Mouse (Mus musculus): ENCODE measurements around the gene Gatb.
A peak's percentile ranks its signal among the peaks of the same experiment; 100 is the strongest.
"Not testable (repeated sequence)": the region's sequence is repeated elsewhere in the genome, so short reads cannot be mapped to it uniquely, and the experiment has no call there.

The Gatb gene

DNA sequence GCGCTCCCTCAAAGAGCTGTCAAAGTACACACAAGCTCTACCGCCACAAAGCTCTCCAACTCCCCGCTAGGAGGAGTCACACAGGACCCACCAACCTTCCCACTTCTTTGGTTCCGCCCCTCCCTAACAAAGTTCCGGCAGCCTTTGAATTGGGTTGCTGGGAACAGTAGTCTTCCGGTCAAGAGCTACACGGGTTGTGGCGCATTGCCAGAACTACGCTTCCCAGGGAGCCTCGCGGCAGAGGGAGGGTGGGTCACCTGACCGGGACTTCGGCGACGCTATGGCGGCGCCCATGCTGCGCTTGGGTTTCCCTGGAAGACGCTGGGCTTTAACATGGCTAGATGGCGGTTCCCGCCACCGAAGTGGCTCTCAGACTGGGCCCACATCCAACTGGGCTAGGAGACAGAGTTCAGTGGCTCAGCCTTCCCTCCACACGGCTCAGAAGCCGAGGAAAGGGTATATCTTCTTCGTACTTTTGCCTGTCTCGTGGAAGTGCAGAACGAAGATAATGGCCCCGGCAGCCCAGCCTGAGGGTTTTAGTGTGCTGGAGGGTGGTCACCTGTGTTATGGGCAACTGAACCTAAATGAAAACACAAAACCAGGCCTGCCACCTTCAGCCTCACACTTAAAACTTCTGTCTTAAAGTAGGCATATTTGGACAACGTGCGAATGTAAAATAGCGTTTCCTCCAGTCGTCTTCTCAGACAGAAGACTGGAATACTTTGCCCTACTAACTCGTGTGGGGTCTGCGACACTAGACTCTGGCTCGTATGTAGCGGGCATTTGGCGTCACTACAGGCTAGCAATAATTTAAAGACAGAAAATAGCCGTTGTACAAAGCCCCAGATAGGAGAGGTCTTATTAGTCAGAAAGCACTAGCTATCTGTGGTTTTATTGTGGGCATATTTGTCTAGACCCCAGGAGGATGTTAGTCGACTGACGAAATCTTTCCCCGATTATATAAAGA, at the start of gene Gatb:
Gene Gatb (plus strand): TSS at position 256 of the 967 bp plus-strand sequence.
- peak; percentile 99 for DNase-seq (ENCODE audit: low read depth, low spot score)

- no peak for DNase-seq (ENCODE audit: low read depth, low spot score)
Observed at GRCm38 (mm10) chr3:85530601-85531161, 43.2 kb upstream of the Gatb start.

DNA sequence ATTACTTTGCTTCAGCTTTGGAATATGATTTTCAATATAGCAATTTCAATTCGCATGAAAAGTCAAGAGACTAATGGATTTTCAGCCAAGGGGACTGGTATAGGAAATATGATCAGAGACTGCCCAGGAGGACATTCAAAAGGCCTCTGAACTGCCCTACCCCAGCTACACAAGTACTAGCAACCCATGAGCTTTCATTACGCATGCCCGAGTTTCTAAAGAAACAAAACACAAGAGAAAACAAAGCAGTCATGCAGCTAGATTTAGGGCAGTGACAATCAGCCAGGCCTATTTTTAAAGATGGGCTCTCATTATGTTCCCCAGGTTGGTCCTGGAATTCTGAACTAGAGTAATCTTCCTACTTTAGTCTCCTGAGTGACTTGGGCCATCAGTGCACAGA, 41.5 kb upstream of the Gatb start:
- DNase-seq (ENCODE audit: low read depth, low spot score): no peak

- DNase-seq (ENCODE audit: low read depth, low spot score): no peak
Observed at GRCm38 (mm10) chr3:85535042-85535441, 38.9 kb upstream of the Gatb start.

DNA sequence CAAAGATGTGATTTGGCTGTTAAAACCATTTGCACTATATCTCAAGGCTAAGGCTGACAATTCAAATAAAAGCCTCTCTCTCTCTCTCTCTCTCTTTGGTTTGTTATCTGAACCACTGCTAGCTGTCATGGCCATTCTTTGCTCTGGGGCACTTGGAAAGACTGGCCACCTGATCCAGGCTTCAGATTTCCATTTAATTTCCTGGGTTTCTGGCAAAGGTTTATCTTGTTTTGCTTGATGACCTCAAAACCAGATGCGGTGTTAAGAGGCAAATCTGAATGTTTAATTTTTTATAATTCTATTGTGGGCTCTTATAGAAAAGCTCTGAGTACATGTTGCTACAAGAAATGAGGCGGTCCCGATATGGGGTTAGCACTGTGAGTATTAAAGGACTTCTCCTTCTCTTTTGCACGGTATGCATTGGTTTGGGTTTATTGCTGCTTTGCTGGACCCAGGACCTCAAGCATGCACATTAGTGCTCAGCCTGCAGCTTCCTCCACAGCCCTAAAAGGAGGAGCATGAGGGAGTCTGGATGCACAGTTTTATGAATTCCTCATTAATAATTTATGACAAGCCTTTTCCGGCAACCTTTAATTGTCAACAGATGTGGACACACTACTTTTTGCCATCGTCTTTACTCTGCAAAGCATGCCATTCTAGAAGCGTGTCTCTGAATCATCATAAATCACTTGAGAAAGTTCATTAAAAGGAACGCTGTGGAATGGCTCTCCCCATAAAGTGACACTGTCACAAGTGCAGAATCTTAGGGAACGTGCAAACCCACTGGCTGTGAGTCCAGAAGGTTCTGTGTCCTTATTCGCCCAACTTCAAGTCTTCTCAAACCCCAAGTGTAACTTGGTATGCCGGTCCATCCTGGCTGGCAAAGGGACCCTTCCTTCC, 38.0 kb upstream of the Gatb start:
- DNase-seq (ENCODE audit: low read depth, low spot score): no peak

- DNase-seq (ENCODE audit: low read depth, low spot score): no peak
Observed at GRCm38 (mm10) chr3:85542765-85543164, 31.2 kb upstream of the Gatb start.

- DNase-seq (ENCODE audit: low read depth, low spot score): no peak
Observed at GRCm38 (mm10) chr3:85543652-85544051, 30.3 kb upstream of the Gatb start.

DNA sequence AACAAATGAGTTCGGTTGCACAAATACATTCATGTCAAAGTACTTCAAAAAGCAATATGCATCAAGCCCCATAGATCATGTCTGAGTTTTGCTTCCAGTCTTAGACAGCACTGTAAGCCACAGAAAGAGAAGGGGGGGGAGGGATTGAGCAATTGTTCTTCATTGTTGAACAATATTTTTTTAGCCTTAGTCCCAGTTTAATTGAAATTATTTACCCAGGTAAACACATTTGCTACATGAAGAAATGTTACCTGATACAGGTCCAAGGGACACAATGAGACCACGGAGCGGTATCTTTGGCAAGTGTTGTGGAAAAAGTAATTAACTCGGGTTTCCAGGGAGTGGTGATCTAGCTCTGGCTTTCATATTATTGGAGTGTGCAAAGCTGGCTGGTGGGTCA, 23.6 kb upstream of the Gatb start:
- DNase-seq (ENCODE audit: low read depth, low spot score): no peak

- DNase-seq (ENCODE audit: low read depth, low spot score): no peak
Observed at GRCm38 (mm10) chr3:85551352-85551751, 22.6 kb upstream of the Gatb start.

DNA sequence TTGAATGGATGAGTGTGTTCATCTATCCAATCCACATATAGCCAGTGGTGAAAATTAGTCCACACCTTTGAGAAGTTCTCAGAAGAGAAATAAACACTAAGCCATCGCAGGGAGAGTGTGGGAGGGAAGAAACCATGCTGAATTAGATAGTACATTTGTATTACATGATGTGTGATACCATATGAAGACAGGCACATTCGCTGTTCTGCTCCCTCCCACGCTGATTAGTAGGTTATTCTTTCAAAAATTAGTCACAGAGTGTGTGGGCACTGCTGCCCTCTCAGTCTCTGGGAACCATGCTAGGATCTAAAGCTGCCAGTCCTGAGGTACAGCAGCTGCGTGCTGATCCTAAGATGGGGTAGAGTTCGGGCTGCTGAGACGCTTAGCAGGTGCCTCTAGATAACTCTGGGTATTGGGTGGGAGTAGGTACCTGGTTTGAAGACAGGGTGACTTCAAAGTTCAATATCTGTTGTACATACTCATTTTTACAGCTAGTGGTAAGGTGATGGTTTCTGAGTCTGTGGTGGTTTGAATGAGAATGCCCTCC, 20.1 kb upstream of the Gatb start:
- DNase-seq (ENCODE audit: low read depth, low spot score): no peak

GRCm38 (mm10) chr3:85564603-85565002, 9.3 kb upstream of the Gatb start:
- DNase-seq (ENCODE audit: low read depth, low spot score): no peak

DNA sequence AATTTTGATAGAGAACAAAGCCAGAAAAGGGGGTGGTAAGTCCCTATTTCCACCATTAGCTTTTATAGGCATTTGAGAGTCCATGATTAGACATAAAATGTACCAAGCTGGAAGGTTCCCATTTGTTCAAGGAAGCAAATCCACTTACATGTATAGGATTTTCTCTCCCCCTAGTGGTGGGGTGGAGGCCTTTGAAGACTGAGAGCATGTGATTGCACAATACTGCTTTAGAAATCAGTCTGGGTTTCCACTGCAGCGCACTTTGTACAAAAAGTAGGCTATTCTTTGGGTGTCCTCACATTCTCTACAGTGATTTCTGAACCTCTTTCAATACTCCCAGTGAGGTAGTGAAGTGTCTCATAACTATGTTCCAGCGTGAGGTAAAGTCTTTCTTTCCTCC, 2.6 kb upstream of the Gatb start:
- DNase-seq (ENCODE audit: low read depth, low spot score): peak; percentile 65

- not testable (repeated sequence) for DNase-seq (ENCODE audit: low read depth, low spot score)
Observed at GRCm38 (mm10) chr3:85572502-85572901, 1.4 kb upstream of the Gatb start.

GRCm38 (mm10) chr3:85573216-85573863, 579 bp upstream of the Gatb start:
- DNase-seq (ENCODE audit: low read depth, low spot score): no peak

DNA sequence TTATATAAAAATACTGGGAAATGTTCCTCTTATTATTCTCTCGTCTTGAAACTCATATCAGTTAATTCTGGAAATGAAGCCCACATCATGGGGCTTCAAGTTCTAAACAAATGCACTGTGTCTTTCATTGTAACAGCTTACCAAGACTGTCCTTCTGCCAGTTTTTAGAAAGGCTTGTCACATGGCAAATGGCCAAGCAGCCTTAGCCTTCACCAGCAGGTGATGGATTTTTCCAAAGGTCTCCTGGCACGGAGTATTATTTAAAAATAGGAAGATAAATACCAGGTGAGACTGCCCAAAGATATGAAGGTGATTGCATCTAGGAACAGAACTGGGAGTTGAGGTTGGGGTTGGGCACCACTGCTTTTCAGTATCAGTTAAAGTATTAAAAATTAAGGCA, 8.8 kb downstream of the Gatb start:
- DNase-seq (ENCODE audit: low read depth, low spot score): no peak

DNA sequence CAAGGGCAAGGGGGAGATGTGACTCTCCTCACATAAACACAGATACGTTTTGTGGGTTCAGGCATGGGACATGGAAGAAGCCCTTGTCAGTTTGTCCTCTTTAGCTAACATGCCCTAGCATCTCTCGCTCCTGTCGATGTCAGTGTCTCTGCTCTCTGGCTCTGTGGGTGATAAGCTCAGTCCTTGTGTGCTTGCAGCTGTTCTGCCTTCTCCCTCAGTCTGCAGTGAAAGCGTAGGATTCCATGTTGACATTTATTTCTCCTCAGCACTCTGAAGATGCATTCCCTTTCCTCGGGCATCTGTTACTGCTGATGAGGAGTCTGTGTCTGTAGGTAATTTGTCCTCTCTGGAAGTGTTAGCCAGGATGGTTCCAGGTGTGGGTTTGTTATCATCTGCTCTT, 9.3 kb downstream of the Gatb start:
- DNase-seq (ENCODE audit: low read depth, low spot score): no peak

DNA sequence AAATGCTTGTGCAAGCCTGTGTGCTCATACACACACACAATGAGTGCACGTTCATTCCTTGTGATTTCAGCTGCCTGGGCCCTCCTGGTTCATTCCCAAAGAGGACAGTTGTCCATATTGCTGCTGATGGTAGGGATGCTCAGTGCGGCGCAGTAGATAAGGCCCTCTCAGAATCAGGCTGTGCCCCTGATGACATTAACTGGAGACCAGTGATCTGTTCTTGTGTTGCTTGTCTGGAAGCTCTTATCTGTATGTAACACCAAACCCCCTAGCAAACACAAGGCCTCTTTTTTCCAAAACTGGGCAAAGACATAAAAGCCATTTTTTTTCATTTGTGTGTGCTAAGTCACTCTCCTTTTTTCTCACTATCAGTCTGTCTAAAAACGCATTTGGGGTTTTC, 11.0 kb downstream of the Gatb start:
- no peak for DNase-seq (ENCODE audit: low read depth, low spot score)

DNA sequence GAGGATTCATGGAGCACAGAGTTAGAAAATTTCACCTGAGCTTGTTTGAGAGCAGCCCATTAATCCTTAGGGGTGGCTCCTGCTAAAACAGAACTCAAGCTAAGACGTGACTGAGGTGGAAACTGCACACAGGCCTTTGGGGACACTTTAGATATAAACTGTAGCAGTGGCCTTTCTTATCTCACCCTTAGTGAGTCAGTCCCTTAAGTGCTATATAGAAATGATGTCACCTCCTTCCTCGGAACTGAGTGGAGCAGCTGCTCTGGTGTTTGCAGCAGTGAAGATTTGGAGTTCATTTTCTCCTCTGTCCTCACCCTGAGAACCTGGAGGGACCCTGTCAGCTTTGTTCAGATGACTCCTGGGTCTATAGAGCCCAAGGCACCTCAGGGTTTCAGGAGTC, 14.8 kb downstream of the Gatb start:
- no peak for DNase-seq (ENCODE audit: low read depth, low spot score)

GRCm38 (mm10) chr3:85590090-85590754, 16.3 kb downstream of the Gatb start:
- DNase-seq (ENCODE audit: low read depth, low spot score): no peak

GRCm38 (mm10) chr3:85592067-85592466, 18.1 kb downstream of the Gatb start:
- no peak for DNase-seq (ENCODE audit: low read depth, low spot score)
